Mouse (Mus musculus) olfactory bulb, adult 2 months (tissue): ENCODE data around the gene Bbof1. TPM values are rescaled to one million over a fixed set of nuclear protein-coding genes. Genes with fewer than 3 reads are reported as not detected.

Experiments used
- H3K27ac ChIP-seq: fragments of 200-500 bp; 2 replicates; pipeline ENCODE4 v1.5.1; 2012; ENCODE audit warnings: low read depth, low read length; ENCODE audit not compliant: insufficient read depth
- H3K4me1 ChIP-seq: fragments of 200-500 bp; 2 replicates; pipeline ENCODE4 v1.6.1; 2012; ENCODE audit warnings: low read length; ENCODE audit not compliant: control insufficient read depth, insufficient read depth
- H3K4me3 ChIP-seq: fragments of 200-500 bp; 2 replicates; pipeline ENCODE4 v1.5.1; 2012; ENCODE audit warnings: mild to moderate bottlenecking, low read depth, low read length, moderate library complexity; ENCODE audit not compliant: insufficient read depth
- CTCF ChIP-seq: fragments of 200-500 bp; IDR thresholded peaks from 2 replicates; pipeline ENCODE4 v1.5.1; 2012; ENCODE audit warnings: low read depth, mild to moderate bottlenecking, low read length, moderate library complexity; ENCODE audit not compliant: insufficient read depth
- POLR2A ChIP-seq: fragments of 200-500 bp; IDR thresholded peaks from 2 replicates; pipeline ENCODE4 v1.6.1; 2012; ENCODE audit warnings: mild to moderate bottlenecking, low read depth, low read length, moderate library complexity; ENCODE audit not compliant: insufficient read depth
- WGBS: fragments of 180-500 bp; shearing (Covaris S2); methylation state at CpG from one replicate; pipeline ENCODE4 v1.1.7; 2018; 5-methylcytosine and 5-hydroxymethylcytosine counted together
- polyA plus RNA-seq: library from polyadenylated mRNA; stranded (reverse); fragments of >200 nt; gene quantifications from 2 replicates; pipeline ENCODE4 v1.2.4, GENCODE M21; 2012; ENCODE audit warnings: low replicate concordance; ENCODE audit not compliant: missing spikeins, insufficient read depth, insufficient read length

Bbof1 gene
- polyA plus RNA-seq, 1 experiment: not detected

- no peak overlapping the region for H3K4me3 ChIP-seq
- H3K4me1 ChIP-seq: no peaks in the 10 kb centered on the region
- 74% methylated on average over 2 of the region's 2 CpGs for WGBS
- no peak overlapping the region for H3K27ac ChIP-seq
- TF ChIP-seq POLR2A: no peak
- TF ChIP-seq CTCF: no peak
Observed at GRCm38 (mm10) chr12:84481251-84481650, 72.4 kb downstream of the Bbof1 start.

- TF ChIP-seq CTCF (no peak), POLR2A (no peak)
- Histone ChIP-seq H3K4me1 (no peaks in the 10 kb centered on the region), H3K27ac (no peak overlapping the region), H3K4me3 (no peak overlapping the region)
- 95% methylated on average over 14 of the region's 14 CpGs for WGBS
Observed at GRCm38 (mm10) chr12:84482778-84483585, 74.1 kb downstream of the Bbof1 start.

- Histone ChIP-seq H3K4me3 (no peak overlapping the region), H3K27ac (no peak overlapping the region), H3K4me1 (no peaks in the 10 kb centered on the region)
- WGBS: 27% methylated on average over 8 of the region's 8 CpGs
- no peak for TF ChIP-seq CTCF
- no peak for TF ChIP-seq POLR2A
Observed at GRCm38 (mm10) chr12:84487324-84488056, 78.6 kb downstream of the Bbof1 start.

Other genes starting within 250 kb of the Bbof1 start
- not detected in 2 replicates for gene Elmsan1, start 190.2 kb upstream of the Bbof1 start, polyA plus RNA-seq
- not detected in 2 replicates for gene Ptgr2, start 123.8 kb upstream of the Bbof1 start, polyA plus RNA-seq
- not detected in 2 replicates for gene Zfp410, start 92.2 kb upstream of the Bbof1 start, polyA plus RNA-seq
- gene Coq6, start 47.4 kb upstream of the Bbof1 start, polyA plus RNA-seq: not detected in 2 replicates
- not detected in 2 replicates for gene Fam161b, start 47.2 kb upstream of the Bbof1 start, polyA plus RNA-seq
- gene Entpd5, start within 50 bp of the Bbof1 start, polyA plus RNA-seq: not detected in 2 replicates
- not detected in 2 replicates for gene Rnf113a2, start 8.1 kb downstream of the Bbof1 start, polyA plus RNA-seq
- gene Aldh6a1, start 41.9 kb downstream of the Bbof1 start, polyA plus RNA-seq: not detected in 2 replicates
- gene Lin52, start 42.4 kb downstream of the Bbof1 start, polyA plus RNA-seq: not detected in 2 replicates
- gene Vsx2, start 160.7 kb downstream of the Bbof1 start, polyA plus RNA-seq: not detected in 2 replicates
- gene Abcd4, start 208.3 kb downstream of the Bbof1 start, polyA plus RNA-seq: not detected in 2 replicates
- gene Vrtn, start 231.9 kb downstream of the Bbof1 start, polyA plus RNA-seq: not detected in 2 replicates